Mouse (Mus musculus) heart, postnatal 36 days (tissue): ENCODE data around the gene Col1a2. TPM values are rescaled to one million over a fixed set of nuclear protein-coding genes. Genes with fewer than 3 reads are reported as not detected.

Experiments used
- DNase-seq, 2 experiments: peaks; one replicate each; pipeline ENCODE4 v3.0.0; 2021 to 2022
- intact Hi-C: fragments of 180-260 bp; cut with DNase I; formaldehyde crosslinking; loops from one replicate; pipeline ENCODE4 v1.15.1; 2025
- total RNA-seq, 2 experiments: library from RNA; stranded (reverse); gene quantifications; 2 replicates each; pipeline ENCODE4 v1.2.3; 2021

Col1a2 gene
- total RNA-seq, 2 experiments from 2014 or later, result 137 to 156 TPM

- intact Hi-C loops, result no loop called here
- no peak for DNase-seq
These were observed 73.1 kb downstream of the Col1a2 start for GRCm38 (mm10) chr6:4577756-4578155.

GRCm38 (mm10) chr6:4578343-4578742 lies 73.7 kb downstream of the Col1a2 start:
- DNase-seq, result no peak
- intact Hi-C loops, result no loop called here

DNA sequence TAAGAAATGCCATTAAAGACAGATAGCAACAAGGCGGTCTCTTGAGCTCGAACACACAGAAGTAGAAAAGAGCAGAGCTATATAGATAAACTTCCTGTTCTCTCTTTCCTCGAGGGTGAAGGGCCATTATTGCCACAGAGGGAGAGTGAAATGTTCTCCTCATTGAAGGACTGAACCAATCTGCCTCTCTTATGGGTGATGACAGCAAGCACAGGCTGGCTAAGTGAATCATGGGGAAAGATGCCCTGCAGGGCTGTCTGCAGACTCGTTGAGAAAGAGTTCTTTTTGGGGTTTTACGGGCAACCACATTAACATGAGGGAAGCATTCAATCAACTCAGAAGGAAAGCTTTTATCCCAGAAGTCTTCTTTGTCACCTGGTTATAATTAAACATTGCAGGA lies 75.0 kb downstream of the Col1a2 start:
- DNase-seq, result no peak
- intact Hi-C loops, result no loop called here

GRCm38 (mm10) chr6:4583485-4583884 lies 78.9 kb downstream of the Col1a2 start:
- no peak for DNase-seq
- intact Hi-C loops, result no loop called here

- DNase-seq, result no peak
- intact Hi-C loops, result no loop called here
These were observed 83.3 kb downstream of the Col1a2 start for GRCm38 (mm10) chr6:4587946-4588345.

DNA sequence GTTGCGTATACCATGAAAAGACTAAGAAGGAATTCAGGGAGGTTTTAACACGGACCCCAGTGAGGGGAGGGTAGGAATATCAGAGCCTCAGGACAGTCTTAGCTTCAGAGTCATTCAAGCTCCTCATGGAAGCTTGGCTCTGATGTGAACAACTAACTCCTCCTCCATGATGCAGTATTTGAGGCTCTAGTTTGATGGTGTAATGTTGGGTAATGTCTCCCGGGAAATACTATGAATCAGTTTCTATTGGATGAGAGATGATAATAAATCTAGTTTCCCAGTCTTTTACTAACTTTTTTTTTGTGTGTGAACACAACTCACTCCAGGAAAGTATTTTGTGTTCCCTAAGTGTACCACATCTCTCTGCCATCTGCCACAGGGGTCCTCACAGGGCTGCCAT lies 84.1 kb downstream of the Col1a2 start:
- intact Hi-C loops, result no loop called here
- no peak for DNase-seq

DNA sequence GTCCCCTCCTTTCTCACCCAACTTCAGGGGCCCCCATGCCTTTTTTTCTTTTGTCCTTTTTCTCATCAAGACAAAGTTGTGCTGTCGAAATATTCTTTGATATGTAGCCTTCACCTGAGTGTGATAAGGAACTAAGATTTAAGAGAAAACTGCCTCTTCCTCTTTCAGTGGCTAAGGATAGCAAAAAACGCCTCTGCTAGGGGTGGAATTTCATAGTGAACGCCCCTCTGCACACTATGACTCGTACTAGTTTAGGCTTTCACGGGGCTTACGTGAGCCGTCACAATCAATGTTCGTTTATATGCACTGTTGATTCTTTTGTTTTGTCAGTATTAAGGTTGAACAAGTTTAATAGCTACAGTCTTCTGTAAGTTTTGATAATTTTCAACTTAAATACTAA lies 85.5 kb downstream of the Col1a2 start:
- intact Hi-C loops, result no loop called here

More for the DNA sequence above, 85.5 kb downstream of the Col1a2 start:
- DNase-seq, result no peak

Other genes starting within 250 kb of the Col1a2 start
- gene Casd1, start 96.0 kb downstream of the Col1a2 start, total RNA-seq, result 10 to 100 TPM; 24.4 to 27.3 TPM
- gene Sgce, start 242.4 kb downstream of the Col1a2 start, total RNA-seq, result 10 to 100 TPM; 20.8 to 22.5 TPM
- 1 to 10 TPM; 1.1 to 1.2 TPM for gene Peg10, start 242.5 kb downstream of the Col1a2 start, total RNA-seq